Mouse (Mus musculus): Measurements from ENCODE around the gene Nsun5.

Nsun5 gene

GRCm38 (mm10) chr5:135375167-135375566, 5.4 kb downstream of the Nsun5 start:
- DNase-seq = peak; percentile 46 to 47

GRCm38 (mm10) chr5:135376341-135376740, 6.6 kb downstream of the Nsun5 start:
- no peak for DNase-seq

- DNase-seq = no peak
Observed at GRCm38 (mm10) chr5:135380681-135381080, 10.9 kb downstream of the Nsun5 start.

- DNase-seq = no peak
Observed at GRCm38 (mm10) chr5:135381356-135381925, 11.7 kb downstream of the Nsun5 start.

GRCm38 (mm10) chr5:135382746-135383145, 13.0 kb downstream of the Nsun5 start:
- no peak for DNase-seq

- no peak for DNase-seq
Observed at GRCm38 (mm10) chr5:135383771-135384170, 14.0 kb downstream of the Nsun5 start.

GRCm38 (mm10) chr5:135394004-135394823, 24.5 kb downstream of the Nsun5 start, which contains the start of gene Pom121:
Gene Pom121 (minus strand): TSS chr5:135394546.
- DNase-seq = peak; percentile 88 to 93

- DNase-seq = peak; percentile 52 to 71
Observed at GRCm38 (mm10) chr5:135395826-135396225, 26.1 kb downstream of the Nsun5 start.

- DNase-seq = no peak
Observed at GRCm38 (mm10) chr5:135399382-135399781, 29.6 kb downstream of the Nsun5 start.

- peak; percentile 91 to 92 for DNase-seq
Observed at GRCm38 (mm10) chr5:135400244-135400643, 30.5 kb downstream of the Nsun5 start.

- peak; percentile 48 to 61 for DNase-seq
Observed at GRCm38 (mm10) chr5:135404623-135405022, 34.9 kb downstream of the Nsun5 start.

GRCm38 (mm10) chr5:135405437-135405836, 35.7 kb downstream of the Nsun5 start:
- no peak for DNase-seq

- DNase-seq = no peak
Observed at GRCm38 (mm10) chr5:135408114-135408513, 38.4 kb downstream of the Nsun5 start.

- no peak for DNase-seq
Observed at GRCm38 (mm10) chr5:135410266-135410665, 40.5 kb downstream of the Nsun5 start.

All from kidney, postnatal 4 days (tissue).